Mouse (Mus musculus) G1E (cell line): ENCODE results near the gene H2-Eb2.

ENCODE experiments used
- CTCF ChIP-seq: IDR thresholded peaks from 2 replicates; pipeline ENCODE4 v1.5.1; 2012; ENCODE audit warnings: low read depth, low read length, inconsistent platforms, mixed read lengths
- GATA1 ChIP-seq: IDR thresholded peaks from 2 replicates; pipeline ENCODE4 v1.6.1; 2012; ENCODE audit warnings: borderline replicate concordance, low read length, inconsistent platforms, mixed read lengths

DNA sequence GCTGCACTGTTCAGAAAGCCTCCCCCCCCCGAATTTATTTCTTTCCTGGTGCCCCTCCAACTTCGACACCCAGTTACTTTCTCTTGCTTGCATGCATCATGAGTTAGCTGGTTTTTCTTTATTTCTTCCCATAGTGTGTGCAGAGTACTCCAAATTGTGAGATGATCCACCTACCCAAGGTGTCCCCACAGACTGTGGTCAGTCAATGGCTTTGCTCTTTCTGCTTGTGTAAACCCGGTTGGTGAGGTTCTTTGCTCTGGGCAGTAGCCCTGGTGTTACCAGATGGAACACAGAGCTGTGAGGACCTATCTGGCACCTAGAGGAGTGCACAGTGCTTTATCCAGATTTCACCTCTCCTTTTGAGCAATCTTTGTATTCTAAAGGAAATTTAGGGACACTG is 37.3 kb upstream of the H2-Eb2 start:
- TF ChIP-seq CTCF = no peak
- TF ChIP-seq GATA1 = no peak
